Mouse (Mus musculus) lung, postnatal 0 days (tissue): ENCODE data around the gene Zfand2b.

ENCODE experiments used
- CTCF ChIP-seq: IDR thresholded peaks from 2 replicates; pipeline ENCODE4 v1.5.1; 2016; ENCODE audit warnings: antibody characterized with exemption, mild to moderate bottlenecking
- EP300 ChIP-seq: IDR thresholded peaks from 2 replicates; pipeline ENCODE4 v1.6.1; 2016; ENCODE audit warnings: antibody characterized with exemption, mild to moderate bottlenecking, control low read depth

- no peak for TF ChIP-seq CTCF
- no peak for TF ChIP-seq EP300
Measured at GRCm38 (mm10) chr1:75192452-75192851, 24.0 kb downstream of the Zfand2b start.
